Mouse (Mus musculus): ENCODE measurements at regions not wholly inside any gene's neighbourhood (a gene's known extent, or its start where the extent isn't known, plus 50 kb on each side); places are given as distances from the start of the nearest gene placed in this dataset.

DNA sequence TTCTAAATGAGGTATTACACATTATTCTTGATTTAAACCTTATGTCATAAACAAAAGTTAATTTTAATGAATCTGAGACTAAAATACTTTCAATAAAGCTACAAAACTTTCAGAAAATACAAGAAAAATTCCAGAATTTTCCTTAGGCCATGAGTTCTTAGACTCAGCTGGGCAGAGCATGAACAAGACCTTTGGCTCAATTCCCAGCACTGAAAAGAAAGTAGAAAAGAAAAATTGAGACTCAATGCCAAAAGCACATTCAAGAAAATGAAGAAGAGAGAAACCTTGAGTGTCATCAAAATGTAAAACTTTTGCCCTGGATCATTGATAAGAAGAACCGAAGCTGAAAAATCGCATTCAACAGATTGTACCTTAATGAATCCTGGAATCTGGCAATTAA, 137.8 kb upstream of the Gm9747 start:
- no peak for TF ChIP-seq CTCF (IDR thresholded peaks at IDR 0.05; ENCODE audit: extremely low read depth, insufficient read depth, low read length)
- no peak for TF ChIP-seq POLR2A (IDR thresholded peaks at IDR 0.05; ENCODE audit: extremely low read depth, insufficient read depth, low read length)

Data from cortical plate, adult 2 months (tissue).